Mouse (Mus musculus): Measurements from ENCODE around the gene Hpgds. TPM values are rescaled to one million over a fixed set of nuclear protein-coding genes. Genes with fewer than 3 reads are reported as not detected.

The Hpgds gene
- total RNA-seq (2023; ENCODE audit: inconsistent age), result 15.0 to 16.4 TPM (median 16.1 TPM) in 4 replicates

GRCm38 (mm10) chr6:65144621-65145205, at the start of gene Hpgds:
Gene Hpgds, minus strand, starts transcription at chr6:65144908.

Other genes starting within 250 kb of the Hpgds start
- gene Smarcad1, start 102.3 kb downstream of the Hpgds start, total RNA-seq (2023; ENCODE audit: inconsistent age), result 77.4 to 83.2 TPM (median 79.4 TPM) in 4 replicates
- not detected in 4 replicates for gene C130060K24Rik, start 236.2 kb upstream of the Hpgds start, total RNA-seq (2023; ENCODE audit: inconsistent age)

Data from B cell, adult (primary cell).